Mouse (Mus musculus) erythroid progenitor cell, adult 5-6 weeks (primary cell): Measurements from ENCODE around the gene Kyat3. TPM values are rescaled to one million over a fixed set of nuclear protein-coding genes. Genes with fewer than 3 reads are reported as not detected.
"Not testable (repeated sequence)": the region's sequence is repeated elsewhere in the genome, so short reads cannot be mapped to it uniquely, and the experiment has no call there.

ENCODE experiments used
- ATAC-seq: replicated peaks from 2 replicates; pipeline ENCODE4 v1.8.0; 2016; ENCODE audit warnings: moderate number of reproducible peaks, mild to moderate bottlenecking, moderate TSS enrichment, inconsistent platforms; ENCODE audit not compliant: poor library complexity, low FRiP score, severe bottlenecking
- total RNA-seq, 2 experiments: library from RNA; stranded (forward) in 1 of 2; stranded (reverse) in 1 of 2; fragments of 150-400 nt in 1 of 2; fragments of 186-747, 209-891 nt in 1 of 2; gene quantifications; 2 replicates each; pipeline versions ENCODE4 v1.2.3 to v1.2.4; 2015 to 2017; ENCODE audit warnings: low replicate concordance in 2 of 2

Kyat3 gene
- total RNA-seq (2015; ENCODE audit: low replicate concordance) (not detected in 2 replicates), total RNA-seq (2017; ENCODE audit: low replicate concordance) (not detected in 2 replicates)

DNA sequence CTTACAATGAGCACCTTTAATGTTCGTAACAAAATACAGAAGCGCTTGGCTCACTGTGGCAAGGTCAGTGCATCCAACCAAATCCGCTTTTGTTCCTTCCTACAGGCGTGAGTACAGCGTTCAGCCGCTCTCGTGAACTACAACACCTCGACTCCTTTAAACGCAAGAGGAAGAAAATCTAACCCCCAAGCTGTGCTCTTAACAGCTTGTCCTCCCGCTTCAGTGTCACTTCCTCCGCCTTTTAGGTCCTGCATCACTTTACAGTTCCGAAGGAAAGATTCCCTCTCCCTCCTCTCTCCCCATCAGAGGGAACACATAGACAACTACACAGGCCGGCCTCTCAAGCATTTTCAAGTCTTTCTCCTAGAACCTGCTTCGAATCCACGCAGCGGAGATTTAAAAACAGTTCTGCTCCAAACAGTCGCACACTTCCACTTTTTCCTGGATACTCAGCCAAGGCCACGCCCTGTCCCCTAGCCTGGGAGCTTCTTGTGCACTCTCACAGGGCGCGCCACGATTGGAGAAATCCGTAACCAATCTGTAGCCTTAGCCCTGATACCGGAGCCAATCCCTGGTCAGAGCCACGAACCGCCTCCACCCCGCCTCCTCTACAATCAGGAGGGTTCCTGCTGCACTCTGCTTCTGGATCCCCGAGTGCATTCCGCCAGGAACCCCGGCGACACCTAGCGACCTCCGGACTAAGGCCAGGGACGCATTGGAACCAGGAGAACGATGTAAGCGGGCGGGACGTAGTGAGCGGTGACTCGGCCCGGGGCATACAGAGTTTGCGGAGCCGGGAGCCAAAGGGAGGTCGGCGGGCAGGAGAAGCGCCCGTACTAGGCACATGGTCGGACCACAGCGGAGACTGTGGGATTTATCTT lies at the start of gene Kyat3:
Gene Kyat3, plus strand, starts transcription at position 610 of the 881 bp plus-strand sequence.
- ATAC-seq: peak; percentile 73

DNA sequence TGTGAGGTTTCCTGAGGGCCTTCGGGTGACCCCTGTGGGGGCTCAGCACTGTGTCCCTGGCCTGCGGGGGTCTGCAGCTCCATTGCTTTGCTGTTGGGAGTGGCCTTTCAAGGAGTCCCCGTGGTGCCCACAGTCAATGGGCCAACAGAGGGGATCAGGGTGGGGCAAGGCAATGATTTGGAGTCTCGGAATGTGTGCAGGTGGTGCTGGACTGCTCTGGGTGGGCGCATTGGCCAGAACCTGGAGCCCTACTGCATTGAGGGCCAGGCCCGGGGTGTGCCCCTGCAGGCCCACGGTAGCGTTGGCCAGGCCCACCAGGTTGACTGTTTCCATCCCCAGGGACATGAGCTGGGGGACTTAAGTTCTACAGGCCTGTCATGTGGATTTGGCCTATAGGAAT lies 36.1 kb upstream of the Kyat3 start:
- ATAC-seq: no peak

DNA sequence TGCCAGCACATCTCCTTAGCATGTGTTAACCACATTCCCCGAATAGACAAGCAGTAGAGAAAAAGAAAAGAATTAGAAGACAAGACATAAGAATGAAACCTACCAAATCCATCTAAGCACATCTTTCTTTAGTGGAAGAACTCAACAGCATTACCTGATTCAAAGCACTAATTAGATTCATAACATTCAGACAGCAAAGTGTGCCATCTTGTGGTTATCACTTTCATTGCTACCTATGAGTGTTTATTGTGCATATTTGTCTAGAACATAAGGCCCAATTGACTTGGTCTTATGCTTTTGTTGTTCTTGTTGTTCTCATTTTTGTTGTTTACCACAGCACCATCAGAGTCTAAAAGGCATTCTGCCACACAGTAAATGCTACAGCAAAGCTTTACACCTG lies 26.2 kb upstream of the Kyat3 start:
- no peak for ATAC-seq

DNA sequence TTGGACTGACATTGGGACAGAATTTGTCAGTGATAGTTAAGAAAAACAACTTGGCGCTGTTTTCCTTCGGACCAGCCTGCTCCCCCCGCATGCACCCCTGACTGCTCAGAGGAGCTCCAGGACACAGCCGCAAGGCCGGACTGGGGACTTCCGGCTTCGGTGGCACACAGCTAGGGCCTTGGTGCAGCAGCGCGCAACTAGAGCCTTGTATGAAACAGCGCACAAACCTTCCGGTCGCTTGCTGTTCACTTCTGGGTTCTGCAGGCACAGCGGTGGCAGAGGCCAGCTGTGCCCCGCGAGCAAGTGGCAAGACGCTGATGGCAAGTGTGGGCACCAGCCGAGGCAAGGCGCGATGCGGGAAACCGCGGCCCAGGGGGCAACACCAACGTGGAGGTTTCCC lies 12.9 kb upstream of the Kyat3 start:
- no peak for ATAC-seq

DNA sequence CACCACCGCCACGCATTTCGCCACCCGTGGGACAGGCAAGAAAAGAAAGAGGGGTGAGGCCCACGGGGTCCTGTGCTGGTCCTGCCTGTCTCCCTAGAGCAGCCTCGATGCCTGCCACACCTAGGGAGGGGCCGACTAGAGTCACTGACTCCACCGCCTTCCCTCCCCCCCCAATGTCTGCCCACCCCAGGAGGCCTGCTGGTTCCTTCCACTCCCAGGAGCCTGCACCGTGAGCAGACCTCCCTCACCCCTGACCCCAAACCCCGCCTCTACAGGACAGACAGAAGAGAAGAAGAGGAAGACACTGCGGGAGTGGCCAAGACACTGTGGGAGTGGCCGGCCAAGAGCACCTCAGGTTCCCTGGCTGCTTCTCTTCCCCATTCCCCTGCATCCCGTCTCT lies 12.5 kb upstream of the Kyat3 start:
- ATAC-seq: no peak

DNA sequence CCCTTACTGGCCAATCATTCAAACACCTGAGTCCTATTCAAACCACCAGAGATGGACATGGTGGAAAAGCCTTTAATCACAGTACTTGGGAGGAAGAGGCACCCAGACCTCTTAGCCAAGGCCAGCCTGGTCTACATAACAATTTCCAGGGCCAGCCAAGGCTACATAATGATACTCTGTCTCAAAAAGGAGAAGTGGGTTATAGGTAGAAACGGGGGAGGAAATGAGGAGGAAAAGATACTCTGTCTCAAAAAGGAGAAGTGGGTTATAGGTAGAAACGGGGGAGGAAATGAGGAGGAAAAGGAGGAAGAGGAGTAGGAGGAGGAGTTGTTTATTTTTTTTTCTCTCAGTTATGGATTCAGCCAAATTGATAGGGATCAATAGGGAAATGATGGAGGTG lies 4.3 kb upstream of the Kyat3 start:
- no peak for ATAC-seq

DNA sequence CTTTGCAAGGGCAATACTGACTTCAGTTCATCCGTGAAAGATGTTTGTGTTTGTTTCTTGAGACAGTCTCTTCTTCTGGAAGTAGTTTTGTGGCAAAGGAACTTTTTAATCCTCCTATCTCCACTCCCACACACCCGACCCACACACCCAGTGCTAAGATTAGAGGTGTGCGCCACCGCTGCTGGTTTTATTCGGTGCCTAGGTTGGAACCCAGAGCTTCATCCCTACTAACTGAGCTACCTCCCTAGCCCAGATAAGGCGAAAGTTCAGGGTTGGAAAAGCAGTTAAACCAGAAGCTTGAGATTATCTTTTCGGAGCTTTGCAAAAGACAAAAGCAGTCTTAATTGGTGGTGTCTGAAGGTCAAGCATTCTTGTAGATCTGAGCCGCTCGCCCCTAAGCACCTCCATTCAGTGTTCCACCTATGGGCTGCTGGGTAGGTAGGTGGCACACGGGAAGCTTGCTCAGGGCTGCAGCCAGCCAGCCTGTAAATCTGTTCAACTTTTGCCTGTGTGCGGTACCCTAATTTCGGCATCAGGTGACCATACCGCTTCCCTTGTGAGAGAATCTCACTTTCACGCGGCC lies 647 bp downstream of the Kyat3 start:
- ATAC-seq: no peak

DNA sequence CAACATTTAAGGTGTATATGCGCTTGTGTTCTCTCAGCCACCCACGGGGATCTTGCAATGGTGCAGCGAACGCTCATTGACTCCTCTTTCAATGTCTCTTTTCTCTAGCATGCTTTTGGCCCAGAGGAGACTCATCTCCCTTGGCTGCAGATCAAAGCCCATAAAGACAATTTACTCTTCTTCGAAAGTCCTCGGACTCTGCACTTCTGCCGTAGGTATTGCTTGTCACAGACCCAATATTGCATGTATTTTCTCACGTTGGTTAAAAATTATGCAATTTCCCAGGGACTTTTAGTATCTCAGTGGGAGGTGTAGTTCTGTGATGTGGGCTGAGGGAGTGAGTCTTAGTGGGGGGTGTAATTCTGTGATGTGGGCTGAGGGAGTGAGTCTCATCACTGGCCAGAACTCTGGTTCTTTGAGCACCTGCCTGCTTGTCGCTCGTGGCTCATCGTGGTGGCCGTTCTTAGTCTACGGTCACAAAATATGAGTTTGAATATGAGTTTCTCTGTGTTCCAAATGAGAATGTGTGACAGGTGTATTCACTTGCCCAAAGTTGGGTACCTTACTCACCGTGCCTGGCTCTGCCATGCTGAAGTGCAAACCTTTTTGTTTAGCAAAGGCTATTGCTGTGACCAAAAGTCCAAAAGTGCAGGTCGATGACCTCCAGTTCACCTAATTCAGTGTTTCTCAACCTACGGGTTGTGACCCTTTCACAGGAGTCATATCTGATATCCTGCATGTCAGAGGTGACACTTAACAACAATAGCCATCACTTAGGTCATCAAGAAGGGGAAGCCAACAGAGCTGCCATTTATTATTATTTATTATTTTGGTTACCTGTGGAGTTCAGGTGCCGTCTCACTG lies 6.0 kb downstream of the Kyat3 start:
- no peak for ATAC-seq

DNA sequence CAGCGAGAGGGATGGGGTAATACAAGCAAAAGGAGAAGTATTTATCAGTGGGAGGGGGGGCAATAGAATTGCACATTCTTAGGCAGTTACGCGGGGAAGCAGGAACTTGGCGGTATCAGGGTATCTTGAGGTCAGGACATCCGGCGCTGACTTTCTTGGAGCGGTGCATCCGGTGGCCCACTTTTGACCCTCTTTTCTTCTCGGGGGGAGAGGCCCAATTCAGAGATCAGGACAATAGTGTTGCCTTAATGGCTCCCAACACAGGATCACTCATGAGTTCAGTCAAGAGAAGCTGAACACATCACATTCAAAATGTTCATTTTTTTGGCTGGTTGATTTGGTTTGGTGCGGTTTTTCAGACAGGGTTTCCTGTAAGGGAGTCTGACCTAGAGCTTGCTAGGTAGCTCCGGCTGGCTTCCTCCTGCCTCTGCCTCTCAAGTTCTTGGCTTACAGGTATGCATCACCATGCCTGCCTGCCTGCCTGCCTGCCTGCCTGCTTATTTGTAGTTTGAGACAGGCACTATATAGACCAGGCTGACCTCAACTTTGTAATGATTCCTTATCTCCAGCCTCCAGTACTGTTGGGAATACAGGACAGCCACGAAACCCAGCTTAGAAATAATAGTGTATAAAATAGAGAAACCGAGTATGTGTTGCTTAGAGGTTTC lies 7.5 kb downstream of the Kyat3 start:
- ATAC-seq: peak; percentile 33; the same call in 1 of the 2 replicates

DNA sequence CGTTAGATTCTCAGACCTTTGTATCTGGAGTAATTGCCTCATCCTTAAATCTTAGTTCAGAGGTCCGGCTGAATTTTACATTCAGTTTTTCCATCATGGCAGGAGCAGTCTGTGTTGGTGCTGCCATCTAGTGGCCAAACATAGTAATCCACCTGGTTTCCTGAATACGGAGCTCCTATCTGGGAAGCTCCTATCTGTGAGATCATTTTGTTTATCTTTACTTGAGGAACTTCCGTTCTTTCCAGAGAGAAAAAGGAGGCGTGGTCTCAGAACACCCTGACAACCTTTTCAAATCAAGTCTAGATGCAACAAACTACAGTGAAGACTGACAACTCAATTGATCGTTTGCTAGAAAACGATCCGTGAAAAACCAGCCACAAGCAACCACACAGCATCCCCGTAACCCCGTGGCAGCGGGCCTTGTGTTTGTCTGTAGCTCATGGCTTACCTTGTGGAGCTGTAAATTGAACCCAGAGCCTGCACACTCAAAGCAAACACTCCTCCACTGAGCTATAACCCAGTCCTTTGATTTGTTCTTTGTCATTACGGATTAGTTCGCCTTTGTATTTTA lies 8.1 kb downstream of the Kyat3 start:
- ATAC-seq: peak; percentile 63; the same call in 1 of the 2 replicates

DNA sequence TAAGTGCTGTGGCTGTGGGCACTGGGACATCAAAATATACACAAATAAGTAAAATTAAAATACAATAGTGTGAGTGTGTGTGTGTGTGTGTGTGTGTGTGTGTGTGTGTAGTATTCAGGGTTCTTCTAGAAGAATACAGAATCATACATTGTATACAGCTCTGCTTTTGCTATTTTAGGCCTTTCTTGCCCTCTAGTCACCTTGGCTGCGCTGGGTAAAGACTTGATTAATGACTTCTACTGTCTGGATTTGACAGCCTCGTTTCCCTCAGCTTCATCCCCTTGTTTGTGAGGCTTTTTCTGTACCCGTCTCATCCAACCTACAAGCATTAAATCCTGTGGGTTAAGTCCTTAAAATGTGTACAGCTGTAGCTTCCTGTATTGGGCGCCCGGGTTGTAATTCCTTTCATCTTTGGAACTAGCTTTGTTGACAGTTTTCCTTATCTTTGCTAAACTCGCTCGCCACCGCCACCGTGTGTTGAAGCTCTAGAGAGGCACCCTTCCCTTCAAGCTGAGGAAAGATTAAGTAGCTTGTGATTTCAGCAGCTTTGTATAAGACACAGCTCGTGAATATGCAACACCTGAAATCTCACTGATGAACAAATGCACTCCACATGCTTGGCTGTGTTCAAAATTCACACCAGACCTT lies 9.6 kb downstream of the Kyat3 start:
- no peak for ATAC-seq

DNA sequence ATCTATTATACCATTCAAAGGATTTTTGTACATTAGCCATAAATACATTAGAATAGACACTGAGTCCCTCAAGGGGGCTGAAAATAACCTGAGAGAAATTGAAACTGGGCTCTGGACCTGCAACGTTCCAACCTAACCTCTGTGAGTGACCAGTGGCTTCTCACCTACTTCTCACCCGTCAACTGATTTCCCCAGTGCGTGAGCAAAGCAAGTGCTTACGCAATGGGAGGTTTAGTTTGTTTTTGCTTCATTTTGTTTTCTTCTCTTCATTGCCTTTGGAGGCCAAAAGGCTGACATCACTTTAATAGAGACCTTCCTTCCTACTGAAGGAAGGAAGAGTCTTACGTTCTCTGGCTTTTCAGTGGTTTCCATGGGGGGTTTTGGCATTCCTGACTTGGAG lies 10.5 kb downstream of the Kyat3 start:
- ATAC-seq: no peak

DNA sequence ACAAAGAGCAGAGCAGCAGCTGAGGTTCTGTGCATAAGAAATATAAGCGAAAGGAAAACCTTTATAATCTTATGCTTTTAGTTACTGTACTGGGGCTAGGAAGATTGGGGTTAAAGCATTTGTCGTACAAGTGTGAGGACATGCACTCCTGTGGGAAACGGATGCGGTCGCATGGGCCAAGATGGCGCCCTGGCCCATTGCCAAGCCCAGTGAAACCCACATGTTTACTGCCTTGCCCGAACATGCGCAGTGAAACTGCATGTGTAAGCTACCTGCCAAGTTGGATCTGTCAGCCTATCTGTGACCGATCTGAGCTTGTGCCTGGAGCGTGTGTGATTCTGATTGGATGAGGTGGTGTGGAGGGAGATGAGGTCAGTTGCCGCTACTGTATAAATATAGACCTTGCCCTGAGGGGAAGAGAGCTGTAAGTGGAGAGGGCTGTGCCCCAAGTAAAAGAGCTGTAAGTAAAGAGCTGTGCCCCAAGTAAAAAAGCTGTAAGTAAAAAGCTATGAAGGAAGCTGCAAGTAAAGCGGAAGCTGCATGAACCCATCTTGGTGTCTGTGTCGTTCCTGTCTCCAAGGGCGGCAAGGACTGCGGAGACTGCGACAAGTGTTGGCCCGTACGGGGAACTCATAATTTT lies 11.7 kb downstream of the Kyat3 start:
- not testable (repeated sequence) for ATAC-seq

DNA sequence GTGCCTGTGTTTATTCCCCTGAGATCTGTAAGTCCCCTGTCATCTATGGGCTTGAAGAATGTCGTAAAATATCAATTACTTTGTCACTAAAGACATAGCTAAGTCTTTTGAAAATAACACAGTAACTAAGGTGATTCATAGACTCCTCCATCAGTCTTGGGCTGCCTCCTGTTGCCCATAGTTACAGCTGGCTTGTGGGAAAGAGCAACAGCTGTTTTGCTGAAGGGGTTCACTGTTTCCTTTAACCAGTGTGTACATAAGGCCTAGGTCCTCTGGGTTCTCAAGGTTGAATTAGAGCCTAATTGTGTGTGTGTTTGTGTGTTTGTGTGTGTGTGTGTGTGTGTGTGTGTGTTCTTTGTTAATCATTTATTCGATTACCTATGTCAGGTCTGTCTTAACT lies 24.6 kb downstream of the Kyat3 start:
- ATAC-seq: no peak

DNA sequence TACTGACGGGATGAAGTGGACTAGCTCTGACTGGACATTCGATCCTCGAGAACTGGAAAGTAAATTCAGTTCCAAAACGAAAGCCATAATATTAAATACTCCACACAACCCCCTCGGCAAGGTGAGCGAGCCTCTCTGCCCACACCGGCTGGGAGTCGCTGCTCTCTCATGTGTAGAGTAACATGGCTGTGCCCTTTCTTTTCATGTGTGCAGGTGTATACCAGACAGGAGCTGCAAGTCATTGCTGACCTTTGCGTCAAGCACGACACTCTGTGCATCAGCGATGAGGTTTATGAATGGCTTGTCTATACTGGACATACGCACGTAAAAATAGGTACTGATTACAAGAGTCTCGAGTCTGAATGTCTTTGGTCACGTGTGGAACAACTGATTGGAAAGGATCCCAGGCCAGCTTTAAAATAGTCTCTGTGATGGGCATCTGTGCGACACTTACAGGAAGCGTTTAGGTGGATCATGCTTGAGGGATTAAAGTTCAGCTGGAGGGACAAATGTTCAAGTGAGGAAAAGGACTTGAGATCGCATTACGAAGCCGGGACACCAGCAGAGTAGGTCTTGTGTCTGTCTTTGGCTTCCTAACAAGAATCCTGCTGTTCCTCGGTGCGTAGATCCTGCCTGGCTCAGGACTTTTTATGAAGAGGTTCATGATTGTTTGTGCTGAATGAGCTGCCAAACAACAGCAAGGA lies 25.3 kb downstream of the Kyat3 start:
- no peak for ATAC-seq

DNA sequence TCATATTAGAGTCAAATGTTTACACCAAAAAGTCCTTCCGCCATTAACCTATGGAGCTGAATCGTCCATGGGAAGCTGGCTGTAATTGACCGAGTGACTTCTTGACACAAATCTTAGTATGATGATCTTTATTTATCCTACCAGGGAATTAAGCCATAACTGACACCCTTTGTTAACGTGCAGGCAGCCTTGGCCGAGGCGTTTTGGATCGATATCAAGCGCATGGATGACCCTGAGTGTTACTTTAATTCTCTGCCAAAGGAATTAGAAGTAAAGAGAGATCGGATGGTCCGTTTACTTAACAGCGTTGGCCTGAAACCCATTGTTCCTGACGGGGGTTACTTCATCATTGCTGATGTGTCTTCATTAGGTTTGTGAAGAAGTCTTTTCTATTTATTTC lies 33.4 kb downstream of the Kyat3 start:
- no peak for ATAC-seq

DNA sequence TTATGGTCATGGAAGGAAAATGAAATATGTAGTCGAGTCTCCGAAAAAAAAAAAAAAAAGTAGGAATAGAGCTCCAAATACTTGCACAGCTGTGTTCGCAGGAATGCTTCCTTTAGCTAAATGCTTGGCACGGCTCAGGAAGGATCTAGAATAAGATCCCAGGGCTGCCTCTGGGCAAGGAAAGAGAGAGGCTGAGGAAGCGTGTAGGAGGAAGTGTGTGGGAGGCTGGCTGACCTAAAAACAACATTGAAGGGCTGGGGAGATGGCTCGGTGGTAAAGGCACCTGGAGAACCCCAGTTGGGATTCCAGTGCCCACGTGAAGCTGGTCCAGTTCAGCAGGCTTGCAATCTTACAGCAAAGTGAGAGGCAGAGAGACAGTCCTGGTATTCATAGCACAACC lies 40.0 kb downstream of the Kyat3 start:
- no peak for ATAC-seq
